Mouse (Mus musculus) intestine, embryonic 16.5 days (tissue): ENCODE measurements around the gene Pxylp1. TPM values are rescaled to one million over a fixed set of nuclear protein-coding genes. Genes with fewer than 3 reads are reported as not detected.

Experiments
- ATAC-seq: fragments of 200-750 bp; cut with Nextera tagmentation; 2 replicates; pipeline ENCODE4 v1.8.0; 2017; ENCODE audit warnings: moderate TSS enrichment, moderate library complexity
- H3K27ac ChIP-seq: fragments of 300-500 bp; sonication (generic); 2 replicates; pipeline ENCODE4 v1.5.1; 2014; ENCODE audit warnings: mild to moderate bottlenecking, low read length
- H3K27me3 ChIP-seq: fragments of 300-500 bp; sonication (generic); replicated peaks from 2 replicates; pipeline ENCODE4 v1.6.1; 2014; ENCODE audit warnings: low read length, control low read depth, mixed read lengths; ENCODE audit not compliant: control insufficient read depth, insufficient read depth
- H3K36me3 ChIP-seq: fragments of 300-500 bp; sonication (generic); 2 replicates; pipeline ENCODE4 v1.6.1; 2014; ENCODE audit warnings: low read length, control low read depth; ENCODE audit not compliant: control insufficient read depth, insufficient read depth
- H3K4me1 ChIP-seq: fragments of 300-500 bp; sonication (generic); 2 replicates; pipeline ENCODE4 v1.6.1; 2014; ENCODE audit warnings: low read length, control low read depth, mixed read lengths; ENCODE audit not compliant: control insufficient read depth, insufficient read depth
- H3K4me2 ChIP-seq: fragments of 300-500 bp; sonication (generic); 2 replicates; pipeline ENCODE4 v1.6.1; 2014; ENCODE audit warnings: low read depth, low read length, control low read depth
- H3K4me3 ChIP-seq: fragments of 300-500 bp; sonication (generic); 2 replicates; pipeline ENCODE4 v1.5.1; 2014; ENCODE audit warnings: mild to moderate bottlenecking, low read length
- H3K9ac ChIP-seq: fragments of 300-500 bp; sonication (generic); 2 replicates; pipeline ENCODE4 v1.6.1; 2014; ENCODE audit warnings: low read depth, low read length
- H3K9me3 ChIP-seq: fragments of 300-500 bp; sonication (generic); 2 replicates; pipeline ENCODE4 v1.6.1; 2016; ENCODE audit warnings: low read length, control low read depth; ENCODE audit not compliant: control insufficient read depth
- WGBS: fragments of 180-500 bp; shearing (Covaris S2); extraction: QIAGEN DNeasy Blood & Tissue Kit; methylation state at CpG from one replicate; pipeline ENCODE4 v1.1.7; 2014; 5-methylcytosine and 5-hydroxymethylcytosine counted together
- polyA plus RNA-seq: library from polyadenylated mRNA; unstranded; fragments of >200 nt; fragmentation: Nextera tagmentation; extraction: Ambion mirVana; gene quantifications from 2 replicates; pipeline ENCODE4 v1.2.1, GENCODE M21; 2015

Pxylp1 gene
- polyA plus RNA-seq, 1 experiment from 2014 or later: 38.1 TPM

GRCm38 (mm10) chr9:96867165-96867564 lies 25.3 kb downstream of the Pxylp1 start:
- no peak overlapping the region for H3K4me2 ChIP-seq
- H3K27ac ChIP-seq: no peak overlapping the region
- WGBS: 73% methylated on average over 7 of the region's 7 CpGs
- no peak overlapping the region for H3K4me3 ChIP-seq
- H3K27me3 ChIP-seq: no peaks in the 10 kb centered on the region
- peaks cover 6% of the 10 kb centered on the region; the same call in 1 of the 2 replicates for H3K9me3 ChIP-seq
- no peak for ATAC-seq
- peaks cover 12% of the 10 kb centered on the region for H3K4me1 ChIP-seq
- H3K36me3 ChIP-seq: no peaks in the 10 kb centered on the region
- H3K9ac ChIP-seq: no peak overlapping the region

GRCm38 (mm10) chr9:96866196-96866595 lies 26.3 kb downstream of the Pxylp1 start:
- H3K36me3 ChIP-seq: no peaks in the 10 kb centered on the region
- peaks cover 18% of the 10 kb centered on the region for H3K4me1 ChIP-seq
- H3K4me2 ChIP-seq: no peak overlapping the region
- H3K4me3 ChIP-seq: no peak overlapping the region
- no peak overlapping the region for H3K9ac ChIP-seq
- H3K27me3 ChIP-seq: no peaks in the 10 kb centered on the region
- peaks cover 6% of the 10 kb centered on the region; the same call in 1 of the 2 replicates for H3K9me3 ChIP-seq
- WGBS: 87% methylated on average over 5 of the region's 5 CpGs
- no peak for ATAC-seq
- no peak overlapping the region for H3K27ac ChIP-seq

- Histone ChIP-seq H3K4me1 (peaks cover 21% of the 10 kb centered on the region), H3K27ac (no peak overlapping the region), H3K9ac (no peak overlapping the region), H3K36me3 (no peaks in the 10 kb centered on the region), H3K9me3 (peaks cover 4% of the 10 kb centered on the region; the same call in 1 of the 2 replicates), H3K4me2 (no peak overlapping the region), H3K27me3 (no peaks in the 10 kb centered on the region), H3K4me3 (no peak overlapping the region)
- ATAC-seq: no peak
- WGBS: 82% methylated on average over 16 of the region's 16 CpGs
These were observed 26.9 kb downstream of the Pxylp1 start for GRCm38 (mm10) chr9:96865473-96866050.

GRCm38 (mm10) chr9:96863539-96863938 lies 28.9 kb downstream of the Pxylp1 start:
- Histone ChIP-seq H3K9me3 (no peaks in the 10 kb centered on the region), H3K27me3 (no peaks in the 10 kb centered on the region), H3K9ac (no peak overlapping the region), H3K27ac (peak overlapping the region; percentile 76), H3K4me1 (peaks cover 20% of the 10 kb centered on the region), H3K36me3 (no peaks in the 10 kb centered on the region), H3K4me3 (no peak overlapping the region), H3K4me2 (no peak overlapping the region)
- ATAC-seq: no peak
- 61% methylated on average over 3 of the region's 3 CpGs for WGBS

GRCm38 (mm10) chr9:96862836-96863235 lies 29.6 kb downstream of the Pxylp1 start:
- Histone ChIP-seq H3K4me1 (peaks cover 20% of the 10 kb centered on the region), H3K9ac (no peak overlapping the region), H3K27ac (peak overlapping the region; percentile 76), H3K4me3 (no peak overlapping the region), H3K4me2 (no peak overlapping the region), H3K36me3 (no peaks in the 10 kb centered on the region), H3K9me3 (no peaks in the 10 kb centered on the region), H3K27me3 (no peaks in the 10 kb centered on the region)
- ATAC-seq: peak; percentile 70
- 37% methylated on average over 4 of the region's 4 CpGs for WGBS

- Histone ChIP-seq H3K36me3 (no peaks in the 10 kb centered on the region), H3K9ac (no peak overlapping the region), H3K27me3 (no peaks in the 10 kb centered on the region), H3K27ac (peak overlapping the region; percentile 79), H3K4me2 (0 out of 2 replicates have a peak overlapping the region, but pooled peaks have one; percentile 7), H3K9me3 (no peaks in the 10 kb centered on the region), H3K4me1 (peaks cover 20% of the 10 kb centered on the region), H3K4me3 (no peak overlapping the region)
- WGBS: 57% methylated on average over 10 of the region's 10 CpGs
- peak; percentile 34 for ATAC-seq
These were observed 31.4 kb downstream of the Pxylp1 start for GRCm38 (mm10) chr9:96861092-96861487.

GRCm38 (mm10) chr9:96860380-96861091 lies 31.9 kb downstream of the Pxylp1 start:
- Histone ChIP-seq H3K27ac (peak overlapping the region; percentile 79), H3K27me3 (no peaks in the 10 kb centered on the region), H3K4me1 (peaks cover 20% of the 10 kb centered on the region), H3K4me2 (no peak overlapping the region), H3K9me3 (no peaks in the 10 kb centered on the region), H3K9ac (no peak overlapping the region), H3K4me3 (no peak overlapping the region), H3K36me3 (no peaks in the 10 kb centered on the region)
- no peak for ATAC-seq
- 80% methylated on average over 5 of the region's 5 CpGs for WGBS

- no peaks in the 10 kb centered on the region for H3K27me3 ChIP-seq
- H3K36me3 ChIP-seq: 0 out of 2 replicates have a peak, but pooled peaks cover 2% of the 10 kb centered on the region
- peaks cover 20% of the 10 kb centered on the region for H3K4me1 ChIP-seq
- H3K4me2 ChIP-seq: no peak overlapping the region
- no peaks in the 10 kb centered on the region for H3K9me3 ChIP-seq
- H3K4me3 ChIP-seq: no peak overlapping the region
- no peak for ATAC-seq
- no peak overlapping the region for H3K9ac ChIP-seq
- H3K27ac ChIP-seq: no peak overlapping the region
- 68% methylated on average over 2 of the region's 2 CpGs for WGBS
These were observed 33.4 kb downstream of the Pxylp1 start for GRCm38 (mm10) chr9:96859027-96859426.

GRCm38 (mm10) chr9:96857838-96858237 lies 34.6 kb downstream of the Pxylp1 start:
- no peak overlapping the region for H3K4me2 ChIP-seq
- H3K9ac ChIP-seq: no peak overlapping the region
- H3K27ac ChIP-seq: no peak overlapping the region
- WGBS: 74% methylated on average over 4 of the region's 4 CpGs
- 0 out of 2 replicates have a peak, but pooled peaks cover 2% of the 10 kb centered on the region for H3K36me3 ChIP-seq
- H3K4me1 ChIP-seq: peaks cover 13% of the 10 kb centered on the region
- no peaks in the 10 kb centered on the region for H3K27me3 ChIP-seq
- ATAC-seq: no peak
- no peak overlapping the region for H3K4me3 ChIP-seq
- H3K9me3 ChIP-seq: no peaks in the 10 kb centered on the region
